Mouse (Mus musculus) spleen, postnatal 4 days (tissue): ENCODE measurements around the gene Slc22a13.
"Not testable (repeated sequence)": the region's sequence is repeated elsewhere in the genome, so short reads cannot be mapped to it uniquely, and the experiment has no call there.

Source experiments
- DNase-seq, 2 experiments: peaks; one replicate each; pipeline ENCODE4 v3.0.0; 2022; ENCODE audit warnings: low spot score in 2 of 2

Slc22a13 gene

DNA sequence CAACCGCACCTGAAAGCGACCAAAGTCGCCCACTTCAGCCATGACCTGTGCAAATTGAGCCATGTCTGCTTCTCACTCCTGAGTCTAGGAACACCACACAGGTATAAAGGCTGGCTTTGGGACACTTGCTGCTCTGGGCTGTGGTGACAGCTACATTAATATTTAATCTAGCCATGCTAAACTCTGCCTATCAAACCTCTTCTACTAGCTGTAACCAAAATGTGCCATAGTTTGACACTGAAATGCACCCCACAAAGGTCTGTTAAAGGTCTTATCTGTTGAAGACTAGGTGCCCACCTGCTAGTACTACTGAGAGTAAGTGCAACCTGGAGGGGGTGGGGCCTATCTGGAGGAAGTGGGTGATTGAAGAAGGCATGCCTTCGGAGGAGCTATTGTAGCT lies at the start of gene Slc22a13:
Slc22a13 (minus strand) TSS at position 101 of the 400 bp plus-strand sequence.
- DNase-seq = no peak

DNA sequence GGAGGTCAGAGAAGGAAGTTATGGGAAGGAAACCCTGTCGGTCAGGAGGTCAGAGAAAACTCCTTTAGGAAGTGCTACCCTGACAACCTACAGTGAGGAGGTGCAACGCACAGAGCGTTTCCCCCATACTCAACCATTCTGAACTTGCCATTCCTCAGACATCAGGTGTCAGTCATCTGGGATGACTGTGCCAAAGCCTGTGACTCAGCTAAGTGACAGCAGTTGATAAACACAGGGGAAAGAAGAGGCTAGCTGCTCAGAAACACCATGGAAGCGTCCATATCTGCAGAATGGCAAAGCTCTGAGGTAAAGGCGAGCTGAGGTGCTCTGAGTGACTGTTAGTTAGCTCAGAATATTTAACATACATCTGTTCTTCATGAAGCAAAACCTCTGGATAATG lies 49.2 kb upstream of the Slc22a13 start:
- DNase-seq = no peak

DNA sequence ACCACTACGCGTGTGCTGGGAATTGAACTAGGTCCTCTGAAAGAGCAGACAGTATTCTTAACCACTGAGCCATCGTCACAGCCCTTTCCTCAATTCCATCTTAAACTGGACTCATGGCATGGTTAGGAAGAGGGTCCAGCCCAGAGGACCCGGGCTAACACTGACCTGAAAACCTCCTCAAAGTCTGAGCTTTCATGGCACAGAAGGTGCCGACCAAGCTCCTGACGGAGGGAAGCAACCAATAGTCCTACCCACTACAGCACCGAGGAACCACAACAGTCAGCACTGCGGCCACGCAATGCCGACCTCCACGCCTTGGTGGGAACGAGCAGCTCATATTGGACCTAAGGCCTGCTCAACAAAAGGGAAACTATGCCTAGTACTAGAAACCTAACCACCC lies 47.3 kb upstream of the Slc22a13 start:
- no peak for DNase-seq

DNA sequence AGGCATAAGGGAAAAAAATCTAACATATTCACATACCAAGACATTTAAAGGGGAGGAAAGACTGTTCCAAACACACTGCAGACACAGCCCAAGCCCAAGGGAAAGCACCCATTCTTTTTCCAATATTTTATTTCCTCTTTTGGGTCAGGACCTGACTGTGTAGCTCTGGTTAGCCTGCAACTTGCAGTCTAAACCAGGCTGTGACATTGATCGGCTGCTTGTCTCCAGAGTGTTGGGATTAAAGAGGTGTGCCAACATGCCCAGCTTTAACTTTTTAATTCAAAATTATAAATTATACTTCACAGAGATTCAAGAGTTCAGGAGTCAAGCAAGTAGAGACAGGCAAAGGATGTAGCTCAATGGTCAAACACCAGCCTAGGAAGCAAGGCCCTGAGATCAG lies 46.2 kb upstream of the Slc22a13 start:
- no peak for DNase-seq

DNA sequence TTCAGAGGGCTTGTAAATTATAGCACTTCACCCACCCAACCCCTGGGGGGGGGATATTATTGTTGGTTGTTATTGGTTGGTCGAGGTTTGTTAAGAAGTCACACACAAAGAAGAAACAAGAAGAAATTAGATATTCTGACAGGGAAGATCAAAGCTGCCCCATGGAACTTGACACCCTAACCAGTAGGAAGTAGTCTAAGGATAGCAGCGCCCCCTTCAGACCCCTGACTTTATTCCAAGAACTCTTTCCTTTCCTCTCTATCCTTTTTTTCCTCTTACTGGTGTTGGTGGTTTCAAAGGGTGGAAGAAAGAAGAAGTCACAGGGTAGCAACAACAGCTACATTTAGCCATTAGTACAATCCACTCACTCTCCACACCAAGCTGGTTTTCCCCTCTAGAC lies 45.3 kb upstream of the Slc22a13 start:
- no peak for DNase-seq

DNA sequence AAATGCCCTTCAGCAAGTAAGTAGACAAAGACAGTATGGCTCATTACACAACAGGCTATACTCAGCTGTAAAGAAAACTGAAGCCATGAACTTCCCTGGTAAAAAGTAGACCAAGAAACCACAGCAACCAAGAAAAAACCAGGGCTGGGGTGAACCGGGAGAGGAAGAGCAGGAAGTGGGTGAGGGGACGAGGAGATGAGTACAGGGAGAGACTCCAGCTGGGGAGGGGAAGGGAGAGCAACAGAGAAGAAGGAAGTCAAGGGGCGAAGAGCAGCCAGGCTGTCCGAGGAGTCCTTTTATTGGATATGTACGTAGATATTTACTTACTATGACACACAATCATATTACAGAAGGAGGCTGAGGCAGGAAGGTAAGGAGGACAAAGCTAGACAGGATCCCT lies 39.1 kb upstream of the Slc22a13 start:
- DNase-seq = no peak

DNA sequence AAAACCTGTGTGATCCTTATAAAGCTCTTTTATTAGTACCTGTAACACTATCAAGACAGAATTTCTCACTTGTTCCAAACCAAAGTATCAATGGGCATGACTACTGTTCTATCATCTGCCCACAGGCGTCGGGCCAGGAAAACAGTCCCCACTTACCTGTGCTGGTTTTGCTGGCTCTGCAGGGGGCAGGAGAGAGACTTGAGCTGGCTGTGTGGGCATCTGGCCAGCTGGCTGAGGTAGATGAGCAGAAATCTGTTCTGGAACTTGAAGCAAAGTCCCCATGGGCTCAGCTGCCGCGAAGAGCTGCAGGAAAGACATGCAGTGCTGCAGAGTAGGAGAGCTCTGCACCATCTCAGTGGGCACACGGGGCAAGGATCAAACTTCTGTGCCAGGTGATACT lies 37.9 kb upstream of the Slc22a13 start:
- no peak for DNase-seq

DNA sequence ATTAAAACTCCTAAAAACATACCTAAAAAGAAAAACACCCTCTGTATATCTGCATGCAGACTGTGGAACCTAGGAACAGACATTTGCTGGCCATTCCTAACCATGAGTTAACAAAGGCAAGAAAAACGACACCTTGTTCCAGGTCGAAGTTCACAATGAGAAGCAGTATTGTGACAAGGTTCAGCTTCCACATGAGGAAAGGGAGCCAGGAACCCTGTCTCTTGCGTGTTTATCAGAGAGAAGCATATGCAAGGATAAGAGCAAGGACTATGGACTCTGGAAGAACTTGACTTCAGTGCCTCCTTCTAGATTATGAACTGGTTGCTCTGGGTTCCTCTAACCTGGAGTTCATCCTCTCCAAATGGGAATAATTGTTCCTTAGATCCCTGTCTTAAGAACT lies 35.1 kb upstream of the Slc22a13 start:
- DNase-seq = no peak

DNA sequence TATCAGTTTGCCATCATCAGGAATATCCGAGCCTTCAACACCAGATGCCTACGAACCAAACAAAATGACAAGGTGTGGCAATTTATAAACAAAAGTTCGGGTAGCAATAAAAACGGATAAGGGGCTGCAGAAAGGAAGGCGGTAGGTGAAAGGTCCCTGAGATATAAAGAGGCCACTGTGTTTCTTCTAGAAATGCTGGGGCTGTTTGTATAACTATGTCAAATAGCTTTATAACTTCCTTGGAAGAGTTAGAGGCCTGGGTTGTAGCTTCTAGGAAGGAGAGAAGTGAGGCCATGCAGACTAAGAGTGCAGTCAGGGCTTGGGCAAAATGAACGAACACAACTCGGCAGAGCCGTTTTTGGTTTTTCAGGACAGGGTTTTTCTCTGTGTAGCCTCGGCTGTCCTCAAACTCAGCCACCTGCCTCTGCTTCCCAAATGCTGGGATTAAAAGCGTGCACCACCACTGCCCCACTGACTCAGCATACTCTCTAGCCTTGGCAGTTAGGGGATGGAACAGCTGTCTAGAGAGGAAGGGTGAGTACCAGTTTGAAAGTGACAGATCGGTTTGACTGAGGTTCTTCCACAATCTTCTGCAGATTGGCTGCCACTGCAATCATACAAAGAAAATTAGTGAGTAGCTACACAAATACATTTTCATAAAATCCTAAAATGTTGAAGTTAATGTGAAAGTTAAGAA lies 32.4 kb upstream of the Slc22a13 start:
- DNase-seq = no peak

DNA sequence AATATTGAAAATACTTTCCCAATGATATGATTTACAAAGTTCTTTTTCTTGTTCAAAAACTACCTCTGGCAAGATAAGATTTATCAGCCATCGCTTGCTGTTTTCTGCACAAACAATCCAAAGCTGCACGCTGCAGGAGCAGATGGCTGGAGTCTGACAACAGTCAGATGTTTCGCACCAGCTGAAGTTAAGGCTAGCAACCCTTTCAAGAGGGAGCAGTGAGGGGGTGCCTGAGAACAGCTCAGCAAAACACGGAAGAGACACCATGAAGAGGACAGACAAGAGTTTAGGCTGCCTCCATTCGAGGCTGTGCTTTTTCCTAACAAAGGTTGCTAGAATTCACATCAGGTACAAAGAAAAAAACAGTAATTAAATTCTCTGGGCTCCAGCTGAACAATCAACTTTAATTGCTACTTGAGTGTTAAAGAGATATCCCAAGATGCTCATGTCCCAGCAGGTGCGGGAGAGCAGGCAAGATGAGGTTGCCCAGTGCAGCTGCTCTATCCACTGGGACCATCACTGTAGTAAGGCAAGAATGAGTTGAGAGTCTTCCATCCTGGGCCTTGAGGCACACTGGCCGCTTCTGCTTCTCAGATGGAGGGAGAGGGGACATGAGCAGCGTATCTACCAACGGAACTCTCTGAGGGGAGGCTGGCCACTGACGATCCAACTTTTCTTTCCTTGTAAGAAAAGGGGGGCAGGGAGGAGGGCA lies 31.5 kb upstream of the Slc22a13 start:
- DNase-seq = no peak

DNA sequence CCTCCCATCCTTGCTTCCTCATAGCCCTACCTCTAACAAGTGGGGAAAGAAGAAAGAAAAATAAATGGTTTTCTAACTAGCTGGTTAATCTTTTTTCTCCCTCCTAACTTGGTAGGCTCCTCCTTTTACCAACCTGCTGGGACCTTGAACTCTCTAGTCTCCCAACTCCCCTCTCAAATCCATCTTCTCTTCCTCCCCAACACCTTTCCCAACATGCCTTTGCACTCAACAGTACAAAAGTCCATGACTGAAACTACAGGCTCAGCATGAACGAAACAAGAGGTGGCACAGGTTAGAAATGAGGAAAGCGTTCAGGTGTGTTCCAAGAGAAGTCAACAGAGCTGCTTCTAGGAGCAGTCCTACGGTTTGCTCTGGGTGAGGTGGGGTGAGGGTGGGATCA lies 30.4 kb upstream of the Slc22a13 start:
- DNase-seq = no peak

DNA sequence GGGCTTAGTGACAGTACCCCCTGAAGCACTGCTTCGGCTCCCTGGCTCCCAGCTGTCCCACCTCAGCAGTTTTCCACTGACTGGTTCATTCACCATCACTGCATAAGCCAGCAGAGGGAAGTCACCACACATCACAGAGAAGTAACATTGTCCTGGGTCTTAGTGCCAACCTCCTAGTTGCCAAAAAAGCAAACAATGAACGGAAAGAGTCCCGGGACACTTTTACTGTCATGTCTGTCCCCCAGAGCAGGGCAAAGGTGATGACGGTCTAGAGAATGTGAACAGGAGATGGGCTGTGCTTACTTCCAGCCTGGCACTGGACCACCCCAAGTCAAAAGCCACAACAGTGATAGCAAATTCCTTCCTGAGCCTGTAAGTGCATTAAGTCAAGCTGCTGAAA lies 29.9 kb upstream of the Slc22a13 start:
- no peak for DNase-seq

DNA sequence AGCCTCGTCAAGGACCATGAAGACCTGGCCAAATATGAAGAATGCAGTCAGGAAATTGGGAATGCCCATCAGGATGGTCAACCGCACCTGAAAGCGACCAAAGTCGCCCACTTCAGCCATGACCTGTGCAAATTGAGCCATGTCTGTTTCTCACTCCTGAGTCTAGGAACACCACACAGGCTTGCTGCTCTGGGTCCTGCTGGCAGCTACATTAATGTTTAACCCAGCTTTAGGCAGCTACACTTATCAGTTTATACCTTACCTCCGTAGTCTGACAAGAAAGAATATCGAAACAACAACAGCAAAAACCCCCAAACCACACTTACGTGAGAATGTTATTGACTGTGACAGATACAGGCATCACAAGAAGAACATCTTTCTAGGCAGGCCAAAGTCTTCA lies 22.7 kb upstream of the Slc22a13 start:
- DNase-seq = no peak

DNA sequence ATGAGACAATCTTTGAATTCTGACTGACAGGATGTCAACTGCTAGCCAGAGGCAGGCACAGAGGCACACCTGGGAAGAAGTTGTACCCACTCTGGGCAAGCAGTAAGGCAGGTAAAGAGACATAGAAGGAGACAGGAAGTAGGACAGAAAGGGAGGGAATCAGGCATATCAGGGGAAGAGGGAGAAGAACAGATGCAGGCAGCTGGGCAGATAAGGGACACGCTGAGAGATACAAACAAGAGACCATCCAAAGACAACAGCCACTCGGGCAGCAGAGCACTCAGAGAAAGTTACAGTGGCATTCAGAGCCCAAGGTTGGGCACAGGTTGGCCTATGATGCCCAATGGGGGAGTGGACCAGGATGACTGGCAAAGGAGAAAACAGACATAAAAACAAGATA lies 21.9 kb upstream of the Slc22a13 start:
- no peak for DNase-seq

DNA sequence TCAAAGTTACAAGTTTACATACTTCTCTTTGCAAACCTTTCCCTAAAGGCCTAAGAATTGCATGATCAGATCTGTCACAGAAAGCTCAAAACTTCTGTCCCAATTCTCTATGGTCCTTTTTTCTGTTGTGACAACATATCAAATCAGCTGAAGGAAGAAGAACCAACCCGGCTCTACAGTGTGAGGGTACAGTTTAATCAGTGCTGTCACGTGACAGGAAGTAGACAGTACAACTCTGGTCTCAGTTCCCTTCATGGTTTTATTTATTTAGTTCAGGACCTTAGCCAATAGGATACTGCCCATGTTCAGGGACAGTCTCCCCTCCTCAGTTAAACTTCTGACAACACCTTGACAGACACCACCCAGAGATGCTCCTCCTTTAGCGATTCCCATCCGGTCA lies 11.4 kb upstream of the Slc22a13 start:
- DNase-seq = no peak

DNA sequence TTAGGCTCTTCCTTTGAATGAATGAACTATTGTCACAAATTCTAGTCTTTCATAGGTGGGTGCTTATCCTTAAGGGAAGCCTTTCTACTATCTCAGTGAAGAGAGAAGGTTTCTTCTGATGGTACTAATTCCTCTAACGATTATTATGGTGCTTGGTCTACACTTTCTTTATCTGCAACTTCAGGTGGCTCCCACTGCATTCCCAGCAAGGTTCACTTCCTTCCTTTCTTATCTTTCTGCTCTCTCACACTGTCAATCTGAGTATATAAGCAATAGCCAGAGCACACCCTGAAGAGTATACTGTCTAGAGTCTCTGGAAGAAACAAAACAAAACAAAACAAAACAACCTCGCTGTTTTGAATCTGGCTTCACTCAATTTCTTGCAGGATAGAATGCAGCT lies 10.8 kb upstream of the Slc22a13 start:
- DNase-seq = no peak

DNA sequence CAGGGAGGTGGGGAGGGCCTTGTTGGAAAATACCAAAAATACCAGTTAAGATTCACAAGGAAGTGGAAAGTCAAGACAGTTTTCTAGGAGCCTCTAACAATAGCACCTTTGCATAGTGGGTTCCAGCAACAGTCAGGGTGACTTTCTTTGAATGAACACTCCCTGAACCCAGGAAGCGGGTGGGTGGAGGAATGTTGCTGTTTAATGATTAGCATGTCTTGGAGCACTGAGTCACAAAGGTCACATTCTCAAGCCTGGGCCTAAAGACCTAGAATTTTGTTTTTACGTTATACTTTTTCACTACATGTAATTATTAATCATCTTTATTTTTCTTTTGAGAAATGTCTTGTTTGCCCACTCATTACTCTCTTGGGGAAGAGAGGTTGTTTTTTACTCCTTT lies 6.4 kb upstream of the Slc22a13 start:
- not testable (repeated sequence) for DNase-seq

DNA sequence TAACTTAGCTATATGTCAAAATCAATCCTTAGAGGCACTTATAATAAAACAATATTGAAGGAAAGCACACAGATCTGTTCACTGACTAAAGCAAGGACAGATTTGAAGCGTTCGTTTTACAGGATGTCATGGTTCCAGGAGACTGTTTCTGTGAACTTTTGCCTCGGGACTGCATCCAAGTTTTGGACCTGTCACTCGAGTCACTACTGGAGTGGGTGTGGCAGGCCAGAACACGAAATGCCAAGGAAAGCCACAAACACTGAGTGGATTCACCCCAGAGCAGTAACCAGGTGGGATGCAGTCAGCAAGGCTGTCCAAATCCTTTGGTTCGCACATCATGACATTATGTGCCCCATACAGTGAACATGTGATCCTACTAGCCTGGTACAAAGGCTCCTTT lies 5.7 kb upstream of the Slc22a13 start:
- no peak for DNase-seq

DNA sequence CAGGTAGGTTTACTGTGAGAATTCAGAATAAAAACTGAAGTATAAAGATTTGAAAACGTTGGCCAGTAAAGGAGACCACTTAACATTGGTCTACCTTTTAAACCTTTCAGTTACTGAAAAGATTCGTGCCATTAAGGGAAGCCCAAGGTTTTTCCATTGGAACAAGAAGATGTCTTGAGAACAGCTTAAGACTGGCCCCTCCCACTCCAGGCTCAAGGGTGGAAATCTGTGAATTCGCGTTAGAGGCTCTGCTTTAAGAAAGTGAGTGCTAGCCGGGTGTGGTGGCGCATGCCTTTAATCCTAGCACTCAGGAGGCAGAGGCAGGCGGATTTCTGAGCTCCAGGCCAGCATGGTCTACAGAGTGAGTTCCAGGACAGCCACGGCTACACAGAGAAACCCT lies 4.1 kb upstream of the Slc22a13 start:
- no peak for DNase-seq

DNA sequence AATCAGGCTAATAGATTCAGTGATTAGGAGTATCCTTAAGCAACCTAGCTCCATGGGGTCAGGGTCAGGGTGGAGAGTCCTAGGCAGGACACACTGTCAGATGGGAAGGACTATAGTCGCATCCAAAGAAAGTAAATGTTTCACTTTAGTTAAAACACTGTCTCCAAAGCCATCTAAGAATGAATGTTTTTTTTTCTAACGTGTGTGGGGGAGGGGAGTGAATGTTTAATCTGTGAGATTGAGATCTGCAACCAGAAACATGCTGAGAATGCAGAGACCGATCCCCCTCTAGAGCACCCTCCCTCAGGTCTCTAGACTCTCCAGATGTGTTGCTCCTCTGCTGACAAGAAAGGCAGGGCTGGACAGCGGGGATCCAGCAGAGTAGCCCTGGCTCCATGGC lies 1.8 kb downstream of the Slc22a13 start:
- no peak for DNase-seq

DNA sequence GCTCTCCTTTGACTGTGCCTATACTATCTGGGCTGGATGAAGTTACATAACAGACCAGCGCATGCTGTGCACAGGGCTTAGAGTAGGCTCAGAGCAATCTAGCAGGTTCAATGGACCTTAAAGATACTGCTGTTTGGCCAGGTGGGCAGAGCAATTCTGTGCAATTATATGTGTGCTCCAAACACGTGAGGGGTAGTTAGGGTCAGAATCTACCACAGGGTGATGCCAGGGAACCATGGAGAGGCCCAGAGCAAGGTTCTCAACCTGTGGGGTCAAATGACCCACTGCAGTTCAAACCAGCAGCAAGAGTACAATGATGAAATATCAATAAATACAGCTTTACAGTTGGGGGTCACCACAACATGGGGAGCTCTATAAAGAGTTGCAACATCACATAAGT lies 2.2 kb downstream of the Slc22a13 start:
- DNase-seq = no peak

DNA sequence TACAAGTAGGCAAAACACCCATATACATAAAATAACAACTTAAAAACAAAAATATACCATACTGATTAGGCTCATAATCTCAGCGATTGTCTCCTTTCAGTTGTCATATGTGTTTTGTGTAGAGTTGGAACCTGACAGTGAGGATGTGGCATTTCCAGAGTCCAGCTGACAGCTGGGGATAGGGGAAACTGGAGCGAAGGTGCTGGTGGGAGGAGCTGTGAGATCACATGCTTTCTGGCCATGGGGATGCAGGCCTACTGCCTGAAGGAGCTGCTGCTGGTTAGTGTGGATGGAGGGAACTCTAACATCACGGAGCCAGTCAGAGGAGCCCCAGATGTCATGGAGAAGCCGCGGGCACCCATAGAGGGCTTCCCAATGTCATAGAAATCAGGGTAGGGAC lies 3.1 kb downstream of the Slc22a13 start:
- DNase-seq = no peak

DNA sequence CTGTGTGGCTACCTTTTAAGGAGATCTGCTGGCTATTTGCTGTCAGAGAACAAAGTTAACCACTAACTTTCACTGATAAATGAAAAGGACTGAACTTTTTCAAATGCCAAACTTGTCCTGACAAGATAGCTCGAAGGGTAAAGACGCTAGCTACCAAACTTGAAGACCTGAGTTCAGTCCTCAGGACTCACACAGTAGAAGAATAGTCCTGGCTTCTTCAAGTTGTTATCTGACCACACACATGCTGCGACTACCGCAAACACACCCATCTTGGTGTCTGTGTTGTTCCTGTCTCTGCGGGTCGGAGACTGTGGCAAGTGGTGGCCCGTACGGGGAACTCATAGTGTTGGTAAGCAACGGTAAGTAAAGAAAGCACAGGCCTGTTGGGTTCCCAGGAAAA lies 5.3 kb downstream of the Slc22a13 start:
- DNase-seq = no peak

DNA sequence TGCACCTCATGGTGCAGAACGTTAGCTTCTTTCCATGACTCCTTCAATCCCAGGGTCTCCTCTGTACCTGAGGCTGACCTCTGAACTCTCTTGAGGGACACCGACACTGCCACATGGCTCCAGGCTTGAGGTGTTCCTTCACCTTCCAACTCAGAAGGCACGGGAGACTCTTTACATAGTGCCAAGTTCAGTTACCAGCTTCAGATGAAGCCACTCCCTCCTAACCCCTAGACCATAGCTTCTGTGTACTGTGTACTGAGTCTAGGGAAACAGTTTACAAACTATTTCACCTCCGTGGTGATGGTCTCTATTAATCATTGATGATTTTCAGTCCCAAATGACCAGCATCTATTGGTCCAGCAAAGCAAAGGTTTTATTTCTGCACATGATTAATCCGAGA lies 7.2 kb downstream of the Slc22a13 start:
- DNase-seq = no peak
